Mouse (Mus musculus): ENCODE measurements around the gene Hist3h2a.

The Hist3h2a gene

DNA sequence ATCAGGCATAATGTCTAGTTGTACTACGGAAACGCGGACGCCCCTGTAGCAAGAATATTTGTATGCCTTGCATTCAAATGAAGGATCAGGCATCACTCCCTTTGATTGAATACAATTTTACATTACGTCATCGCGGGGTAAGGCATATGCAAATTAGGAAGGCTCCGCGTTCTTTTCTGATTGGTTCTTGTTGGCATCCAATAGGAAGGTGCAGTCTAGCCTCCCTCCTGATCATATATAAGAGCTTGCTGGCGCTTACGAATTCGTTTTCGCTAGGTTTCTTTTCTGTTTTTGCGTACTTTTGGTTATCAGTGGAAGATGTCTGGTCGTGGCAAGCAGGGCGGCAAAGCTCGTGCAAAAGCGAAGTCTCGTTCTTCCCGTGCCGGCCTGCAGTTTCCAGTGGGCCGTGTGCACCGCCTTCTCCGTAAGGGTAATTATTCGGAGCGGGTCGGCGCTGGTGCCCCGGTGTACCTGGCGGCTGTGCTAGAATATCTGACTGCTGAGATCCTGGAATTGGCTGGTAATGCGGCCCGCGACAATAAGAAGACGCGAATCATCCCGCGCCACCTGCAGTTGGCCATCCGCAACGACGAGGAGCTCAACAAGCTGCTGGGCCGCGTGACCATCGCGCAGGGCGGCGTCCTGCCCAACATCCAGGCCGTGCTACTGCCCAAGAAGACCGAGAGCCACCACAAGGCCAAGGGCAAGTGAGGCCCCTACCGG is at the start of gene Hist3h2a, which contains the start of gene Trim17:
Hist3h2a (plus strand) TSS at position 266 of the 723 bp plus-strand sequence.
Trim17 (plus strand) TSS at position 266 of the 723 bp plus-strand sequence.
- peak; percentile 91 to 97 for DNase-seq (ENCODE audit: low spot score in 2 of 2)

DNA sequence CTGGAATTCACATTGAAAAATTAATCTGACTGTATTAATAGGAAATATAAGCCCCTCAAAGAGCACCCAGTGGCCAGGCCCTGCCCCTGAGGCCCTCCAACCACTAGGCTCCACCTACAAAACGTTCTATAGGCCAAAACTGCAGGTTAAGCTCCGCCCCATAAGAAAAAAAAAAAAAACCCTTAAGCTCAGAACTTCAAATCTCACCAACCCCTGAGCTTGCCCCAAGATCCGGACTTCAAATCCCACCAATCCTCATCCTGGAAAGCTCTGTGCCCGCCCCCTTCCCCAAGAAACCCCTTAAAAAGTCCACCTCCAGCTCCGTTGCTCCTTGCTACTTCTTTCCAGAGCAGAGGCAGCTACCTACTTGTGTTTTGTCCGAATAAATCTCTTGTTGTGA is 49.6 kb upstream of the Hist3h2a start:
- peak in 1 of 2 experiments; percentile 46 for DNase-seq (ENCODE audit: low spot score in 2 of 2)

DNA sequence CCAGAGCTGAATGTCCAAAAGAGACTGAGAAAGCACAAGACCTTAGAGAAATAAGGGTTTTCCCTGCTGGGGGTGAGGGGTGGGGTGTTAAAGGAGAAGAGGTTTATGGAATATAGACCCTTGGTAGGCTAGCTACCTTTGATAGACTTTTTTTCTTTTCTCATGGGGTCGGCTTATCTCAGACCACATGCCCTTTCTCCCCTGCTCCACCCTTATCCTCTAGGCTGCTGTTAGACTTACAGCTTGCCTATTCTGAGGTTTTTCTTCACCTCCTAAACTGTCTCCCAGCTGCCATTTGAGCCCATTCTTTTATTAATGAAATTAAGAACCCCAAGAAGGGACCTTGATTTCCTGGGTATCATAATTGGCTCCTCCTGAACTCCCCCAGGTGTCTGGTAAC is 40.7 kb upstream of the Hist3h2a start:
- DNase-seq (ENCODE audit: low spot score in 2 of 2), result no peak

DNA sequence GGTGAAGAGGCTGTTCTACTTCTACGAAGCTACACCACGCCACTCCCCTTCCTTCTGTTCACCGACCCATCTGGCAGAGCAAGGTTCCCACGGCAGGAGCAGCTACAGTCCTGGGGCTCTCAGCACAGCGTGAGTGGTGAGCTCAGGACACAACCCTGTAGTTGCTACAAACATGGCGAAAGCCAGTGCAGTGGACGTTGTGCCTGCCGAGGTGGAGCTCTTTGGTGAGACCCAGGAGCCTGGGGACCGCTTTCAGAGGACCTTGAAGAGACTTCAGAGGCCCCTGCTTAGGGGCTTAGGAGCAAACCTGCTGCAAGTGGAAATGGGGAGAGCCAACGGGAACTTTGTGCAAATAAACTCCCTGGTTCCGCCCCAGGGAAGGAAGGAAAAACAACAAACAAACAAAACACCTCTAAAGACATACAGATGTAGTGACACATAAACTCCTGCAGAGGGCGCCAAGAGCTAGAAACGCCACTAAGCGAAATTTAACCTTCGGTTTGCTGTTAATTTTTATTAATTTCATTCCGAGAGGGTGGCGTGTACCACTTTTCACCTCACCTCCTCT is 39.9 kb upstream of the Hist3h2a start:
- no peak for DNase-seq (ENCODE audit: low spot score in 2 of 2)

- DNase-seq (ENCODE audit: low spot score in 2 of 2), result peak; percentile 59 to 82
These were observed 37.4 kb upstream of the Hist3h2a start for GRCm38 (mm10) chr11:58916879-58917744.

GRCm38 (mm10) chr11:58917745-58918366 is 36.6 kb upstream of the Hist3h2a start, which contains the start of gene Btnl10:
TSS of gene Btnl10 (plus strand) at chr11:58917908.
- peak; percentile 51 to 69 for DNase-seq (ENCODE audit: low spot score in 2 of 2)

GRCm38 (mm10) chr11:58918759-58919158 is 35.7 kb upstream of the Hist3h2a start:
- no peak for DNase-seq (ENCODE audit: low spot score in 2 of 2)

- no peak for DNase-seq (ENCODE audit: low spot score in 2 of 2)
These were observed 32.1 kb upstream of the Hist3h2a start for GRCm38 (mm10) chr11:58922420-58922819.

DNA sequence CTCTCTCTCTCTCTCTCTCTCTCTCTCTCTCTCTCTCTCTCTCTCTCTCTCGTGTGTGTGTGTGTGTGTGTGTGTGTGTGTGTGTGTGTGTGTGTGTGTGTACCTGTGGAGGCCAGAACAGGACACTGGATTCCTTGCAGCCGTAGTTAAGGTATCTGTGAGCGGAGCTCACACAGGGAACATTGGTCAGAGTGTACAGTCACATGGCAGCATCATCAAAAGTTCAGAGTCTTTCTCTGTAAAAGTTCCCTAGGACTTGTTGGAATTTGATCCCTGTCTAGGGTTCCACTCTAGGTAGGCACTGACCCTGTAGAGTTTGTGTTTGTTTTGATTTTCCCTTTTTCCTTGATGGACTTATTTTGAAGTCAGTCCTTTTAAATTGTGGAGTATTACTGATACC is 27.8 kb upstream of the Hist3h2a start:
- DNase-seq (ENCODE audit: low spot score in 2 of 2), result no peak

DNA sequence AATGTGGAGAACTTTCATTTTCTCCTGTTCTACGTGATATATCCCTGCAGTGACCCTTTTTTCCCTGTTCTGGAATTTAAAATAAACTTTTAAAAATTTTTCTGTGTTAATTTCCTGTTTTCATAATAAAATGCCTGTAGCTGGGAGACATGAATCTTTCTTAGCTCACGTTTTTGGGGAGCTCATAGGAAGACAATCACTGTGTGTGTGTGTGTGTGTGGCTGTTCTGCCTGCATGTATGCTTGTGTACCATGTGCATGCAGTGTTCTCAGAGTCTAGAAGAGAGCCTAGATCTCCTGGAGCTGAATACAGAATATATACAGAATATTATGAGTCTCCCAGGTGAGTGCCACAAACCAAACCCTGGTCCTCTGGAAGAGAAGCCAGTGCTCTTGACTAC is 27.4 kb upstream of the Hist3h2a start:
- DNase-seq (ENCODE audit: low spot score in 2 of 2), result no peak

GRCm38 (mm10) chr11:58927790-58928651 is 26.5 kb upstream of the Hist3h2a start:
- DNase-seq (ENCODE audit: low spot score in 2 of 2), result peak; percentile 75 to 79

DNA sequence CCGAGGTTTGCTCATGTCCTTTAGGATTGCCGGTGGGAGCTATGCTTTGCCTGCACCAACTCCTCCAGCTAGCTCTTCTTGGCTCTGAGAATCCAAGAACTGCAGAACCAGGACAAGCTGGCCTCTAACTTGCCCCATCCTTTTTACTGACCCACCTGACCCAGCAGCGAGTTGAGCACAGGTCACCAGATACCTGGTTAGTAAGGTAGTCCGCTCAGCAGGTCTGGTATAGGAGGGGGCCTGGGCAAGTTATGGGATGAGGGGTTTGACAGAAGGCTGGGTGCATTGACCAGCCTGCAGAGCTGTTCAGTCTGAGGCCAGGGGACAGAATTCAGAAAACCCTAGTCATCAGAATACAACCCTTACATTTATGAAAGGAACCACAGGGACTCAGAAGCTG is 25.4 kb upstream of the Hist3h2a start:
- no peak for DNase-seq (ENCODE audit: low spot score in 2 of 2)

- DNase-seq (ENCODE audit: low spot score in 2 of 2), result no peak
These were observed 24.8 kb upstream of the Hist3h2a start for GRCm38 (mm10) chr11:58929641-58930040.

GRCm38 (mm10) chr11:58930254-58930653 is 24.2 kb upstream of the Hist3h2a start:
- DNase-seq (ENCODE audit: low spot score in 2 of 2), result no peak

GRCm38 (mm10) chr11:58931576-58931975 is 22.9 kb upstream of the Hist3h2a start:
- DNase-seq (ENCODE audit: low spot score in 2 of 2), result no peak

- DNase-seq (ENCODE audit: low spot score in 2 of 2), result no peak
These were observed 16.6 kb upstream of the Hist3h2a start for GRCm38 (mm10) chr11:58937909-58938308.

DNA sequence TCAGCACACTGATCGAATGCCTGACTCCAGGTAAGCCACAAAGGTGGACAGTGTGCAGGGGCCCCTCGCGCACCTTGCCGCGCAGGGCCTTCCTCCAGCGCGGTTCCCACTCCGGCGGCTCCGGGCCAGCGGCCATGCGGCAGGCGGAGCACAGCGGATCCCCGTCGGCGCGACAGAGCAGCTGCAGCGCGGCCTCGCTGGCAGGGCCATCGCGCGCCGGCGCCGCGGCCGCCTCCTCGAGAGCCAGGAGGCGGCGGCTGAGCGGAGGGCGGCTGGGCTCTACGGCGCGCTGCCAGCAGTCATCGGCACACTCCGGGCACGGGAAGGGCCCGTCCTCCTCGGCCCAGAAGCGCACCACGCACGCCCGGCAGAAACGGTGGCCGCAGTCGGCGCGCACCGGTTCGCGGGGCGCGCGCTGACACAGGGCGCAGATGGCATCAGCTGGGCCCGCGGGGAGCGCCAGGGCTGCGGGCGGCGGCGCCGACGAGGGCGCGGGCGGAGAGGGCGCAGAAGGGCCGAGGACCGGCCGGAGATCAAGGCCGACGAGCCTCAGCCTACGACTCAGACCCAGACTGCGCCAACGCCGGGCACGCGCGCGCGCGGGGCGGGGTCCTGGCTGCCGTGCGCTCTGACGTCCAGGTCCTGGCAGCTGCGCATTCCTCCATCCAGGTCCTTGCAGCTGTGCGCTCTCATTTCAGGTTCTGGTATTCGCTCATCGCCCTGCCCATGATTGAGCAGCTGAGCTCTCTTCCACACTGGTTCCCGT is 16.0 kb upstream of the Hist3h2a start, which contains the start of gene Rnf187:
Rnf187 (minus strand) TSS at position 595 of the 766 bp plus-strand sequence.
- DNase-seq (ENCODE audit: low spot score in 2 of 2), result peak; percentile 89 to 90

DNA sequence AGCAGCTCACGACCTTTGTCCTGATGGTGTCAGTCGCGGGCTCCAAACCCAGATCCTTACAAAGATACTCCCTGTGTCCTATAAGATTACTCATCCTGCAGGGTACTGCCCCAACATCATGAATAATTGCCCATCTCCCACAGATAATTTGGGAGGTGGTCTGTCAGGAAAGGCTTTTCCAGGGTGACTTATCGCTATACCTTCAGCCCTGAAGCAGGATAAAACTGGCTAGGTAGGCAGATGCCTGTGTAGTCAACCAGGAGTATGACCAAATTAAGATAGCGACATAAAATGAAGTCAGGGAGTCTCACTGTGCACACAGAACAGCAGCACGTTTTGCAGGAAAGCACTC is 15.4 kb upstream of the Hist3h2a start:
- DNase-seq (ENCODE audit: low spot score in 2 of 2), result no peak

DNA sequence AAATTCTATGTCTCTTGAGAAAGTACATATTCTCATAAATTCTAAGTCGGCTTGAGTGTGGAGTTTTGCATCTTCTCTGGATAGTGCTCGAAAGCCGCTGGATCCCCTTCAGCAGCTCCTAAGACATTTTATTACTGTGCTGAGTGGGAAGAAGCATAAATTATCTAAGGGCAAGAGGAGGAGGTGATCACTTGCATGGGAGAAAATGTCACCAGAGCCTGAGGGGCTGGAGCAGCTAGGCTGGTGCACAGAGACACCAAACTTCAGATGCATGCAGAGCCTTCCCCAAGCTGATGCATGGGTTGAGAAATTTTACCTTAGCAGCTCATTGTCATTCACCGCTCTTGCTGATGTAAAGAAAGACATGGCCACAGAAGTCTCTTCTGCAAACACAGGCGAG is 10.3 kb upstream of the Hist3h2a start:
- DNase-seq (ENCODE audit: low spot score in 2 of 2), result no peak

DNA sequence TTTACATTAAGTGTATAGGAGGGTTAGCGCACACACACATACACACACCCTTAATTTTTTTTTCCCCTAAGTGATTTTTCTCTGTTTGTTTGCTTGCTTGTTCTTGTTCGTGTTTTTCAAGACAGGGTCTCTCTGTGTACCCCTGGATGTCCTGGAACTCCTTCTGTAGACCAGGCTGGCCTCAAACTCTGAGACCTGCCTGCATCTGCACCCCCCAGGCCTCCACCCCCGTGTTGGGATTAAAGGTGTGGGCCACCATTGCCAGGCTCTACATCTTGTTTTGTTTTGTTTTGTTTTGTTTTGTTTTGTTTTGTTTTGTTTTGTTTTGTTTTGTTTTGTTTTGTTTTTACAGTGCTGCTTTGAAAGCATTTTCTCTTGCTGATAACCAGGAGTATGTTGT is 7.2 kb upstream of the Hist3h2a start:
- no peak for DNase-seq (ENCODE audit: low spot score in 2 of 2)
